ENCODE assay signal across 14 mouse cellular contexts in genomic region chr15:65478940-65479339, GRCm38 (mm10).
"Had no signal": no experiment of that assay in that cellular context is flagged by ENCODE, and none has a peak within 500 bp of the region (broad histone marks: within the 10 kb centered on the region; RNA-seq: fewer than 3 reads in every experiment).

No protein-coding gene starts in this region.

- H3K36me3 ChIP-seq: limb, embryonic 12.5 days; midbrain, embryonic 12.5 days; neural tube, embryonic 15.5 days had no signal

- H3K27me3 ChIP-seq: limb, embryonic 12.5 days; midbrain, embryonic 12.5 days; neural tube, embryonic 15.5 days had no signal

- DNase-seq: kidney, postnatal 10 days; kidney, postnatal 4 days; liver; lung, adult 18-20 months; right cerebral cortex, postnatal 4 days; spleen, adult 18-20 months; thymus, adult 2 months; thymus, postnatal 25 days had no signal

- H3K9ac ChIP-seq: limb, embryonic 12.5 days; liver, embryonic 14.5 days; midbrain, embryonic 12.5 days; neural tube, embryonic 15.5 days had no signal

- H3K4me3 ChIP-seq: layer of hippocampus, adult 2 months; limb, embryonic 12.5 days; midbrain, embryonic 12.5 days; myocyte; neural tube, embryonic 15.5 days had no signal

- H3K4me1 ChIP-seq: limb, embryonic 12.5 days; midbrain, embryonic 12.5 days; neural tube, embryonic 15.5 days had no signal

- H3K9me3 ChIP-seq: limb, embryonic 12.5 days; midbrain, embryonic 12.5 days; neural tube, embryonic 15.5 days had no signal

- H3K4me2 ChIP-seq: limb, embryonic 12.5 days; midbrain, embryonic 12.5 days; neural tube, embryonic 15.5 days had no signal

- H3K27ac ChIP-seq: layer of hippocampus, adult 2 months; limb, embryonic 12.5 days; liver, embryonic 14.5 days; midbrain, embryonic 12.5 days; neural tube, embryonic 15.5 days had no signal
